ENCODE assay signal across 18 mouse cellular contexts in genomic region chr12:89287037-89287436, GRCm38 (mm10).
DNase-seq lines count a peak whose midpoint lies in the region.
"Had no signal": no experiment of that assay in that cellular context is flagged by ENCODE, and none has a peak within 500 bp of the region (broad histone marks: within the 10 kb centered on the region; RNA-seq: fewer than 3 reads in every experiment).

No protein-coding gene starts in this region.

- intact Hi-C loops in heart, postnatal 10 days (cut with DNase I) = no loop called here
- intact Hi-C loops in heart, postnatal 14 days (cut with DNase I) = no loop called here

- peak; percentile 10 to 15 for DNase-seq in heart, postnatal 10 days
- DNase-seq in heart, postnatal 14 days = no peak
- peak; percentile 65 for DNase-seq in brain, adult 2 months (ENCODE audit: low read depth, low spot score)
- peak; percentile 55 for DNase-seq in embryo, embryonic 10.5 days (ENCODE audit: low spot score)
- DNase-seq in hindlimb bud, embryonic 11.5 days (ENCODE audit: extremely low spot score, low read depth, low spot score) = peak; percentile 22
- DNase-seq in kidney, postnatal 25 days = no peak
- no peak for DNase-seq in adrenal gland, adult 2 months
- DNase-seq in cerebellum, adult 8-10 months = no peak
- DNase-seq: adrenal gland, postnatal 10 days; cerebellum, adult 11 months; cerebellum, postnatal 14 days; gastrocnemius, postnatal 25 days; kidney, postnatal 4 days; liver, embryonic 13.5 days; lung, embryonic 14.5 days; lung, postnatal 4 days; right cerebral cortex, adult 18-20 months; thymus, postnatal 25 days had no signal

Comparison
In these comparisons a context has a peak if more than half of its experiments do, and no peak if none do; other contexts are left out.
1. DNase-seq: peak in heart, postnatal 10 days (2 of 2), brain, adult 2 months (single experiment), embryo, embryonic 10.5 days (single experiment) and hindlimb bud, embryonic 11.5 days (single experiment); none in heart, postnatal 14 days (0 of 2), kidney, postnatal 25 days (0 of 2), adrenal gland, adult 2 months (single experiment) and cerebellum, adult 8-10 months (single experiment).